Mouse (Mus musculus) embryonic facial prominence, embryonic 15.5 days (tissue): ENCODE results near the gene Fn3krp. TPM values are rescaled to one million over a fixed set of nuclear protein-coding genes. Genes with fewer than 3 reads are reported as not detected.
A peak's percentile ranks its signal among the peaks of the same experiment; 100 is the strongest.

ENCODE experiments used
- ATAC-seq: fragments of 200-750 bp; cut with Nextera tagmentation; 2 replicates; pipeline ENCODE4 v1.8.0; 2017; ENCODE audit warnings: low read depth, moderate TSS enrichment; ENCODE audit not compliant: insufficient number of reproducible peaks, low FRiP score, low TSS enrichment
- H3K27ac ChIP-seq: fragments of 300-500 bp; sonication (generic); replicated peaks from 2 replicates; pipeline ENCODE4 v1.5.1; 2015; ENCODE audit warnings: mild to moderate bottlenecking, inconsistent platforms
- H3K27me3 ChIP-seq: fragments of 300-500 bp; sonication (generic); 2 replicates; pipeline ENCODE4 v1.6.1; 2015; ENCODE audit warnings: inconsistent platforms
- H3K36me3 ChIP-seq: fragments of 300-500 bp; sonication (generic); 2 replicates; pipeline ENCODE4 v1.6.1; 2015; ENCODE audit warnings: mild to moderate bottlenecking, inconsistent platforms
- H3K4me1 ChIP-seq: fragments of 300-500 bp; sonication (generic); 2 replicates; pipeline ENCODE4 v1.6.1; 2015; ENCODE audit warnings: inconsistent platforms
- H3K4me2 ChIP-seq: fragments of 300-500 bp; sonication (generic); replicated peaks from 2 replicates; pipeline ENCODE4 v1.6.1; 2015; ENCODE audit warnings: mild to moderate bottlenecking, inconsistent platforms
- H3K4me3 ChIP-seq: fragments of 300-500 bp; sonication (generic); replicated peaks from 2 replicates; pipeline ENCODE4 v1.5.1; 2015; ENCODE audit warnings: mild to moderate bottlenecking, inconsistent platforms
- H3K9ac ChIP-seq: fragments of 300-500 bp; sonication (generic); 2 replicates; pipeline ENCODE4 v1.6.1; 2015; ENCODE audit warnings: inconsistent platforms
- H3K9me3 ChIP-seq: fragments of 300-500 bp; sonication (generic); replicated peaks from 2 replicates; pipeline ENCODE4 v1.6.1; 2016; ENCODE audit warnings: inconsistent platforms
- WGBS: fragments of 180-500 bp; shearing (Covaris S2); methylation state at CpG from one replicate; pipeline ENCODE4 v1.1.7; 2015; 5-methylcytosine and 5-hydroxymethylcytosine counted together
- polyA plus RNA-seq: library from polyadenylated mRNA; unstranded; fragments of >200 nt; fragmentation: Nextera tagmentation; extraction: Ambion mirVana; gene quantifications from 2 replicates; pipeline ENCODE4 v1.2.1, GENCODE M21; 2015

The Fn3krp gene
- polyA plus RNA-seq: 9.3 and 9.8 TPM in 2 replicates

GRCm38 (mm10) chr11:121420830-121421552, at the start of gene Fn3krp:
Gene Fn3krp (plus strand): TSS chr11:121421401.
- no peaks in the 10 kb centered on the region for H3K27me3 ChIP-seq
- peak within 1 kb of the TSS; percentile 81 for H3K4me2 ChIP-seq
- peak; percentile 99 for ATAC-seq
- 0 out of 2 replicates have a peak, but pooled peaks cover 3% of the 10 kb centered on the region for H3K36me3 ChIP-seq
- peaks cover 9% of the 10 kb centered on the region for H3K4me1 ChIP-seq
- H3K9me3 ChIP-seq: no peaks in the 10 kb centered on the region
- WGBS: 2% methylated on average over 28 of the region's 28 CpGs
- peak within 1 kb of the TSS; percentile 58 for H3K9ac ChIP-seq
- H3K27ac ChIP-seq: peak within 1 kb of the TSS; percentile 85
- H3K4me3 ChIP-seq: peak within 1 kb of the TSS; percentile 83

- Histone ChIP-seq H3K27me3 (no peaks in the 10 kb centered on the region), H3K9ac (no peak overlapping the region), H3K9me3 (no peaks in the 10 kb centered on the region), H3K27ac (no peak overlapping the region), H3K4me3 (no peak overlapping the region), H3K4me2 (no peak overlapping the region), H3K4me1 (no peaks in the 10 kb centered on the region), H3K36me3 (no peaks in the 10 kb centered on the region)
- 69% methylated on average over 6 of the region's 6 CpGs for WGBS
- ATAC-seq: no peak
These were observed 47.9 kb upstream of the Fn3krp start for GRCm38 (mm10) chr11:121373305-121373704.

- Histone ChIP-seq H3K27me3 (no peaks in the 10 kb centered on the region), H3K4me1 (no peaks in the 10 kb centered on the region), H3K27ac (no peak overlapping the region), H3K36me3 (no peaks in the 10 kb centered on the region), H3K4me2 (no peak overlapping the region), H3K9ac (no peak overlapping the region), H3K4me3 (no peak overlapping the region), H3K9me3 (no peaks in the 10 kb centered on the region)
- no peak for ATAC-seq
These were observed 42.6 kb upstream of the Fn3krp start for GRCm38 (mm10) chr11:121378644-121379043.

- Histone ChIP-seq H3K27ac (no peak overlapping the region), H3K9ac (no peak overlapping the region), H3K9me3 (no peaks in the 10 kb centered on the region), H3K27me3 (no peaks in the 10 kb centered on the region), H3K4me1 (no peaks in the 10 kb centered on the region), H3K4me2 (no peak overlapping the region), H3K36me3 (no peaks in the 10 kb centered on the region), H3K4me3 (no peak overlapping the region)
- ATAC-seq: no peak
- 70% methylated on average over 6 of the region's 6 CpGs for WGBS
These were observed 40.9 kb upstream of the Fn3krp start for GRCm38 (mm10) chr11:121380294-121380693.

- H3K27ac ChIP-seq: peak within 1 kb of the TSS; percentile 79
- peaks cover 10% of the 10 kb centered on the region for H3K4me1 ChIP-seq
- H3K4me2 ChIP-seq: peak within 1 kb of the TSS; percentile 92
- H3K36me3 ChIP-seq: no peaks in the 10 kb centered on the region
- H3K9me3 ChIP-seq: no peaks in the 10 kb centered on the region
- ATAC-seq: peak; percentile 100
- peak within 1 kb of the TSS; percentile 51 for H3K9ac ChIP-seq
- H3K27me3 ChIP-seq: no peaks in the 10 kb centered on the region
- peak within 1 kb of the TSS; percentile 76 for H3K4me3 ChIP-seq
- 3% methylated on average over 61 of the region's 61 CpGs for WGBS
These were observed 33.2 kb upstream of the Fn3krp start, which contains the start of gene Rab40b for GRCm38 (mm10) chr11:121387750-121388553. Gene Rab40b (minus strand): TSS chr11:121388251.

GRCm38 (mm10) chr11:121388554-121388945, 32.7 kb upstream of the Fn3krp start:
- H3K4me1 ChIP-seq: peaks cover 10% of the 10 kb centered on the region
- no peaks in the 10 kb centered on the region for H3K27me3 ChIP-seq
- peak overlapping the region; percentile 92 for H3K4me2 ChIP-seq
- H3K27ac ChIP-seq: peak overlapping the region; percentile 31; the same call in 1 of the 2 replicates
- 7% methylated on average over 6 of the region's 6 CpGs for WGBS
- no peak for ATAC-seq
- H3K36me3 ChIP-seq: no peaks in the 10 kb centered on the region
- no peak overlapping the region for H3K9ac ChIP-seq
- no peaks in the 10 kb centered on the region for H3K9me3 ChIP-seq
- H3K4me3 ChIP-seq: peak overlapping the region; percentile 76

- Histone ChIP-seq H3K4me1 (peaks cover 10% of the 10 kb centered on the region), H3K36me3 (no peaks in the 10 kb centered on the region), H3K4me3 (no peak overlapping the region), H3K9ac (no peak overlapping the region), H3K27me3 (no peaks in the 10 kb centered on the region), H3K9me3 (no peaks in the 10 kb centered on the region), H3K4me2 (no peak overlapping the region), H3K27ac (no peak overlapping the region)
- 59% methylated on average over 3 of the region's 3 CpGs for WGBS
- ATAC-seq: no peak
These were observed 30.4 kb upstream of the Fn3krp start for GRCm38 (mm10) chr11:121390793-121391192.

- 86% methylated on average over 3 of the region's 3 CpGs for WGBS
- Histone ChIP-seq H3K4me1 (peaks cover 2% of the 10 kb centered on the region; the same call in 1 of the 2 replicates), H3K9ac (no peak overlapping the region), H3K4me3 (no peak overlapping the region), H3K9me3 (no peaks in the 10 kb centered on the region), H3K36me3 (no peaks in the 10 kb centered on the region), H3K4me2 (no peak overlapping the region), H3K27ac (no peak overlapping the region), H3K27me3 (no peaks in the 10 kb centered on the region)
- no peak for ATAC-seq
These were observed 28.8 kb upstream of the Fn3krp start for GRCm38 (mm10) chr11:121392405-121392804.

- H3K27me3 ChIP-seq: peaks cover 2% of the 10 kb centered on the region; the same call in 1 of the 2 replicates
- H3K9ac ChIP-seq: no peak overlapping the region
- no peaks in the 10 kb centered on the region for H3K36me3 ChIP-seq
- 63% methylated on average over 3 of the region's 3 CpGs for WGBS
- no peak overlapping the region for H3K4me3 ChIP-seq
- no peaks in the 10 kb centered on the region for H3K4me1 ChIP-seq
- no peak overlapping the region for H3K4me2 ChIP-seq
- no peak overlapping the region for H3K27ac ChIP-seq
- no peaks in the 10 kb centered on the region for H3K9me3 ChIP-seq
- ATAC-seq: no peak
These were observed 13.6 kb upstream of the Fn3krp start for GRCm38 (mm10) chr11:121407366-121408155.

- no peaks in the 10 kb centered on the region for H3K36me3 ChIP-seq
- H3K4me1 ChIP-seq: no peaks in the 10 kb centered on the region
- H3K27ac ChIP-seq: no peak overlapping the region
- WGBS: 80% methylated on average over 5 of the region's 5 CpGs
- no peak for ATAC-seq
- no peak overlapping the region for H3K4me3 ChIP-seq
- H3K9ac ChIP-seq: no peak overlapping the region
- H3K9me3 ChIP-seq: no peaks in the 10 kb centered on the region
- no peaks in the 10 kb centered on the region for H3K27me3 ChIP-seq
- no peak overlapping the region for H3K4me2 ChIP-seq
These were observed 6.4 kb upstream of the Fn3krp start for GRCm38 (mm10) chr11:121414762-121415161.

- H3K36me3 ChIP-seq: no peaks in the 10 kb centered on the region
- no peak overlapping the region for H3K27ac ChIP-seq
- no peak overlapping the region for H3K4me2 ChIP-seq
- no peak for ATAC-seq
- peaks cover under 1% of the 10 kb centered on the region; the same call in 1 of the 2 replicates for H3K4me1 ChIP-seq
- no peaks in the 10 kb centered on the region for H3K27me3 ChIP-seq
- WGBS: 55% methylated on average over 5 of the region's 5 CpGs
- no peak overlapping the region for H3K4me3 ChIP-seq
- no peaks in the 10 kb centered on the region for H3K9me3 ChIP-seq
- no peak overlapping the region for H3K9ac ChIP-seq
These were observed 5.8 kb upstream of the Fn3krp start for GRCm38 (mm10) chr11:121415351-121415750.
